Mouse (Mus musculus): ENCODE data around the gene Gfi1.

Gene Gfi1

DNA sequence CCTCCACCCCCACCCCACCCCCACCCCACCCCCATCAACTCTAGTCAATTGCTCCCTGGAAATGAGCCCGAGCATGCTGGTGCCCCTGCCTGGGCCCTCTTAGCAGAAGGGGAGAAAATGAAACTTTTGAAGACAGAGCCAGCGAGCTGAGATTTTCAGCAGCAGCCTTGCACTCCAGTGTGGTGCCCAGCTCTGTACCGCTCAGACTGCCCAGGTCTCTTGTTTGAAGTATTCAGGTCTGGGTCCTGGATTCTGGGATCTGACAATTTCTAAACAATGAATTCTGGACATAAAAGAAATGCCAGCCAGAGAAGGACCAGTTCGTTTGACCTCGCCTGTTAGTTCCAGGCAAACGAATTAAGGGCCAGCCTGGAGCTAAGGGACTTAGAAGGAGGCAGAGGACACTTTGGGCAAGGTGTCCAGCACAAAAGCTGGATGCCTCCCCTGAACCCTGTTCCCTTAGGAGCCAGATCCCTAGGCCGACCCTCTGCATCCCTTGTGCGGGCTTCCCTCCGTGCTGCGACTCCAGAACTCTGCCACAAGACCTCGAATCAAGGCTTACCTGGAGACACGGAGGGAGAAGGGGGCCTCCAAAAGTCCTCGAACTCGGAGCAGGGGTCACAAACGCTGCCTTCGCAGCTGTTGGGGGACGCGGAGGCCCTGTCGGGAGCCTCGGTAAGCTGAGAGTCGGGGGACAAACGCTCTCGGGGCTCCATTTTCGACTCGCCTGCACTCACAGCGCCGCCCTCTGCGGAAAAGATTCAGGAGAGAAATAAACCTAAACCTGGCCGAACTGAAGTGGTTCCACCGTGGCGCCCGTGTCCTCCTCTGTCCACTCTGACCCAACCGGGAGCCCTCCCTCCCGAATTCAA lies 2.9 kb downstream of the Gfi1 start:
- DNase-seq: no peak

DNA sequence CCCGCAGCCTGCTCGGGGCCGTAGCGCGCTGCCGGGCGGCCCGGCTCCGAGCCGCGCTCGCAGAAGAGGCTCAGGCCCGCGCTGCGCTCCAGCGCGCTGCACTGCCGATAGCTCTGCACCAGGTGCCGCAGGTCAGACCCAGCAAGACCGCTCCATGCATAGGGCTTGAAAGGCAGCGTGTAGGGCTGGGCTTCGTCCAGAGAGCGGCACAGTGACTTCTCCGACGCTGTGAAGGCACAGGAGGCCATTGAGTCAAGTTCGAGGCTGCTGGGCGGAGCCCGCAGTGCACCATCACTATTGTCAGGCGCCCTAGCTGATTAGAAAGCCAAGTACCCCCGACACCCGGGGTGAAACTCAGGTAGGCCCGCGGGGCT lies 4.2 kb downstream of the Gfi1 start:
- no peak for DNase-seq

DNA sequence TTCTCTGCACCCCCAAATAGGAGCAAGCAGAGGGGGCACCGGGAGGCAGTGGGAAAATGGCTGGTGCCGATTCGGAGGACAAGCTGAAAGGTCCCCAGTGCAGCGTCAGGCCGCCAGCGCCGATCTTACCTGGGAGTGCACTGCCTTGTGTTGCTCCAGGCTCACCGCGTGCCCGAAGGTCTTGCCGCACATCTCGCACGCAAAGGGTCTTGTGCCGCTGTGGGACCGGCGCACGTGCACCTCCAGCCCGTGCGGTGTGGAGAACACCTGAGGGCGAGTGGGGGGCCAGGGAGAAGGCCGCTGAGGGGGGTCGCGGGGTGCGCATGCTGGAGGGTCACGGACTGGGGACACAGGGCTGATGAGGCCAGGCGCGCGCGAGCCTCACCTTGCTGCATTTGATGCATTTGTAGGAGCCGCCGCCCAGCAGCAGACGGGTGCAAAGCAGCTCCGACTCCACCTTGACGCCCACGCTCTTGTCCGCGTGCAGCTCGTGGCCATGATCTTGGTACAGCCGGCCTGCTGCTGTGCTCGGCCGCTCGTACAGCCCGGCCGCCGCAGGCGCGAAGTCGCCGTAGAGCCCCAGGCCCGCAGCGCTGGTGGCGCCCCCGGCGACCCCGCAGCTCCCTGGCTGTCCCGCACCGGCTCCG lies 4.7 kb downstream of the Gfi1 start:
- no peak for DNase-seq

DNA sequence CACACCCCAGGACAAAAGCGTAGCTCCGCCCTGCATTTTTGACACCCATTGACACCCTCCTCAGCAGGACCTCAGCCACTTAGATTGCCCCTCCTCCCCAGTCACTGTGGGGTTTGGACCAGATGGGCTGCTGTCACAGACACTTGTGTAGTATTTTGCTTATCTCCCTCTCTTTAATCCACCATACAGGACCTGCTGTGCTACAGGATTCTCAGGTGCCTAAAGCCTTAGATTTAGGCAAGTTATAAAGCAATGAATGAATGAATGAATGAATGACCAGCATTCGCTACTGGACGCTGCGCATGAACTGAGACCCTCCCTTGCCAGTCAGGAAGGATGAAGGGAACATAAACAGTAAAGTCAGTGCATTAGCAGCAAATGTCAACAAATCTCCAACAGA lies 5.3 kb downstream of the Gfi1 start:
- no peak for DNase-seq

DNA sequence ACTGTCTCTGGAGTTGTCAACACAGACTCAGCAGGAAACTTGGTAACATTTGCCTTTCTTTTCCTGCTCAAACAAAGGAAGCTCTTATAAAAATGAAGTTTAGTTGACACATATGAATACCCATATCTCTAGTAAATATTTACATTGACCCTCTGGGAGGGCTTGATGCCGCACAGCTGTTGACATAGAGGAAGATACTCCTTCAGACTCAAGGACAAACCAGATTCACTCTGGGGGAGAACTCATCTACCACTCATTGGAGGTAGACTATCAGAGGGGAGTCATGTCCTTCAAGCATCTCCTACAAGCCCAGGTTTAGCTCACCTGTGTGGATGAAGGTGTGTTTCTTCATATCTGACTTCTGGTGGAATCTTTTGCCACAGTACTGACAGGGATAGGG lies 6.0 kb downstream of the Gfi1 start:
- no peak for DNase-seq

DNA sequence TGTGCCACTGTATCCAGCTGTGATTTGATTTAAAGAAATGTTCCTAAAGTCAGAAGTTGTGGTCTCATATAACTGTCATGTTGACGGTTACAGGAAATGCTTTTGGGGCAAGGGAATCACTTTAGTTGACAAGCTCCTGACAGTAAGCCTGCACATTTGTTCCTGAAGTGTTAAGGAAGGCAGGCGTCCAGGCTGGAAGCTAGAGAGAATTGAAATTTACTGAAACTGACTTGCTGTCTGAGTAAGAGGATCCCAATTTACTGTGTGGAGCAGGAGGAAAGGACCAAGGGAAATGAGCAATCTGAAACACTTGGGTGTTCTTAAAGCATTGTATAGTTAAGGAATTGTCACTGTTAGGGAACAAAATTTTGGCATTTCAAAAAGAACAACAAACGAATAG lies 6.6 kb downstream of the Gfi1 start:
- no peak for DNase-seq

DNA sequence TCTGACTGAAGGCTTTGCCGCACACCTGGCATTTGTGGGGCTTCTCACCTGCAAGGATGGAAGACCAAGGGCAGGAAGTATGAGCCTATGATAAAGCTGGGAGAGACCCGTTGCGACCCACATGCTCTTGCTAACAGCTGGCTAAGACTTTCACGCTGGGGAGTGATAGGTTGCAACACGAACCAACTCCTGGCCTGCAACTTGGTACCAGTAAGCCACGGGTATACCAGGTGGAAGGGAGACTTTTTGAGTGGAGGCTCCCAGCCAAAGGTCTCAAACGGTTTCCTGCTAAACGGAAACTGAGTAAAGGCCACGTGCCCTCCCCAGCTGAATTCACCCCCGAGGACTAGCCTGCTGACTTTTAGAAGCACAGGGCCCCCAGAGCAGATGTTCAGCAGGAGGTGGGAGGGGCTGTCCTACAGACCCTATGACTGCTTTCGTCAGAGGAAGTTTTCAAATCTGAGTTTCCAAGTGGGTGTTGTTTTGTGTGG lies 7.9 kb downstream of the Gfi1 start:
- DNase-seq: no peak

DNA sequence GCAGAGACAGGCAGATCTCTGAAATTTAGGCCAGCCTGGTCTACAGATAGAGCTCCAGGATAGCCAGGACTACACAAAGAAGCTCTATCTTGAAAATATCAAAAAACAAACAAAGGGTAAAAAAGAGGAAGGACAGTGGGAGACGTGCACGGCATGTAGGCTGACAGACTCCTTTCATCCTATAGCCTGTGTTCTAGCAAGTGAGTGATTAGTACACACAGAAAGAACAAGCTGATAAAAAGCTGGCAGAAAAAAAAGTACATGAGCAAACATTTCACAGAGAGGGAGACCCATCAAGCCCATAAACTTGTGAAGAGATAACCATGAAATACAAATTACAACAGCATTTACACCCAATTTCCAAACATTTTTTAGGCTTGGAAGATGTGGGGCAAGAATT lies 14.1 kb downstream of the Gfi1 start:
- no peak for DNase-seq

DNA sequence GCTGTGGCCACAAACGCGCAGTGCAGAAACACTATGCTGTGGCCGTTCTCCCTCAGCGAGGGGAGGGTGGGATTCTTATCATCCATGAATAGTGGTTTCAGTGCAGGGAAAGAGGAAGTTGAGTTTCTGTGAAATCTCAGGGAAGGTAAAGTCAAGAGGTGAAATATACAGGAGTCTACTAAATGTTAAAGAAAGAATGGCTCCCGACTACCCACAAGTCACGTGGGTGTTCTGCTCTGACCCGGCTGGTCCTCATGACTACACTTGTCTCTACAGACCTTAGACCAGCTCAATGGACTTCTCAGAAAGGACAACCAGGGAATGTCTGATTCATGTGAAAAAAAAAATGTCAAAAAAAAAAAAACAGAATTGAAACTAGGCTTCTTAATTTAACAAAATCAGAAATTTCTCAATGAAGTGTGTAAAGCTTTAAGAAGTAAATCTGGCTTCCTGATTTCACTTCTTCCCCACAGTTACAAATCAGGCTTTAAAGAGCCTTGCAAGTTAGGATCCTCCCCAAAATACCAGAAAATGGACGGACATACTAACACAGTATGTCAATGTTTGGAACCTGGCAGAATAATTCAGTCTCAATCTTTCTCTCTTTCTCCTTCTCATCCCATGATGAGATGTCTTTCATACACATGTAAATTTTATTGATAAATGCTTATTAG lies 17.6 kb downstream of the Gfi1 start:
- DNase-seq: no peak

DNA sequence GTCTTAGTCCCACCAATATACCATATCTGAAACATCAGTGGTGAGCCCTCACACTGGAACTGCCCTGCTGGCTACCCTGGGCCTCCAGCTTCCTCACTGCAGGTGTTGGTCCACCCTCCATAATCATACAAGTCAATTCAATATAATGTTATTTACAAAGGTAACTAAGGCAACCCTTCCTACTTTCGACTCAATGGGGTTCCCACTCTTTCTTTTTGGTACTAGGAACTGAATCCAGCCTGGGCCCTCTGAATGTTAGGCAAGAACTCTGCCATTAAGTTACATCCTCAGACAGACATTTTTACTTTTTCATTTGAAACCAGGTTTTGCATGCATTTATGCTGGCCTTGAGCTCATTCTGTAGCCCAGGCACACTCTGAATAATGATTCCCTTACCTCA lies 19.6 kb downstream of the Gfi1 start:
- DNase-seq: no peak

DNA sequence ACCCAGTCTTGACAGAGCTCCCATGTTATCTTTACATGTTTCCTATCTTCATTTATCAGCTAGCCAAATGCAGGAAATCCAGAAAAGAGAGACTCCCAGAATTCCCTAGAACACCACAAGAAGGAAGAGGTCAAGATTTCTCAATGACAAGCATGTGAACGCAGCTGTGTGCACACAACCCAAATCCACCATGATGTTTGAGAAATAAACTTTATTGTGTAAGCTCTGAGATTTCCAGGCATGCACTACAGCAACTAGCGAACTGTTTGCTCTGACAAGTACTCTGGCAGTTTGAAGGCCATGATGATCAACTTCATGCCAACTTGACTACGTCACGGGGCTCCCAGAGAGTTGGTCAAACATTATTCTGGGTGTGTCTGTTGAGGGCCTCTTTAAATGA lies 20.1 kb downstream of the Gfi1 start:
- no peak for DNase-seq

DNA sequence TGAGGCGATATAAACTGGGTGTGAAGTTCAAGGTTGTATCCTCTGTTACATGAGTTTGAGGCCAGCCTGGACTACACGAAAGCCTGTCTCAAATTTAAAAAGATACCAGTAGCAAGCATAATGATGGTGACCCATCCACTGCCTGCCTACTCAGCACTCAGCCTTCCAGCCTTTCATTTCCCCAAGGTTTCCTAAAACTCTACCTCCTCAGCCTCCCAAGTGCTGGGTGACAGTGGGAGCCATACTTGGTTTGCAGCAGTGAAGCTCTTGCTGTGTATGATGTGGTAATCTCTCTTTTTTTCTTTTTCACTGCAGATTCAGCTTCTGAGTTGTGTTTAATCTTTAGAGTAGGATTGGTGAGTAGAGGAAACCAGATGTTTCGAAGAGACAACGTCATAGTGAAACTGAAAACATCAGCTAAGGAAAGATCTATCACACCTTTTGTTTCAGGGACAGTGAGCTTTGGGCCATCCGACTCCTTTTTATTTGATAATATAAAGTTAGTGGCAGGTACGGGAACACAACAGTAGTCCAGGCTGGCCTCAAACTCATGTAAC lies 22.6 kb downstream of the Gfi1 start:
- no peak for DNase-seq

DNA sequence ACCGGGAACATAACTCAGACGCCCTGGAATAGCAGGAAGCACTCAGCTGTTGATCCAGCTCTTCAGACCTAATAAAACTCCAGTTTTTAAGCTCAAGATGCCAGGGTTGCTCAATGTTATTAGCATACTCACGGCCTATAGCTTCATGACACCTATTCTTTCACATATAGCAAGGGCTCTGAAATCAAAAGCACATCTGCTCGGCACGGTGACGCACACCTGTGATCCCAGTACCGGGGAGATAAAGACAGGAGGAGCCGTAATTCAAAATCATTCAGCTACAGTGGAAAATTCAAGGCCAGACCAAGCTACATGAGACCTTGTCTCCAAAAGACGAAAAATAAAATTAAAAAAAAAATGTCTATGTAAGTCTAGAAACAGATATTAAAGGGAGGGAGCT lies 24.2 kb downstream of the Gfi1 start:
- DNase-seq: no peak

DNA sequence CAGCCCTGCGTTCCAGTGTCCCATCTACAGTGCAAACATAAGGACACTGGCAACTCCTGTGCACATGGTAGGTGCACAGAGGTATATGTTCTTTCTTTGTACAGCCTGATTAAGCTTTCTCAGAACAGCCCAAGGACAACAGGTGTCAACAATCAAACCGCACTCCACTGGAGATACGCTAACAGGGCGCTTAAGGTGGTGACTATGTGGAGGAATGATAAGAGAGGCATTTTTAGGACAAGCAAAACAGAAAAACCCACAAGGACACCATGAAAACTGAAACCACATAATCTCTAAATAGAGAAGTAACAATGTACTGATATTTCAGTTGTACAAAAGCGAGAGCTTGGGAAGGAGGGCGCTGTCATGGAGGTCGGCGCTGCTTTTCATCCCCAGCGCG lies 25.0 kb downstream of the Gfi1 start:
- DNase-seq: no peak

DNA sequence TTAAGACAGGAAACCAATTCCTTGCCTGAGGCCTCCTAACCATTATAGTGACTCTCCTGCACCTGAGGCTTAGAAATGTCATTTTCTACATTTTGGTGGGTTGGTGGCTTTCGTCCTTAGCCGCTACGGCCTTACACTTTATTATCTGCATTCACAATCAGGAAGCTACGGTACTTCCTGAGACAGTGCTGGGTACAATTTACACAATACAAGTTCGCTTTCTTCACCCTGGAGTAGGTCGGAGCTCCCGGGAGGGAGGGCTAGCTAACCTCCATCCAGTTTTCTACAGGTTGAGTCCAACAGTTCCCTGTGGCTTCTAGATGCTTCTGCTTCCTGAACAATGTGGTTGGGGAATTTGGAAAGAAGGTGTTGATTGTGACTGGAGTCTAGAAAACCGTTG lies 26.9 kb downstream of the Gfi1 start:
- DNase-seq: no peak

DNA sequence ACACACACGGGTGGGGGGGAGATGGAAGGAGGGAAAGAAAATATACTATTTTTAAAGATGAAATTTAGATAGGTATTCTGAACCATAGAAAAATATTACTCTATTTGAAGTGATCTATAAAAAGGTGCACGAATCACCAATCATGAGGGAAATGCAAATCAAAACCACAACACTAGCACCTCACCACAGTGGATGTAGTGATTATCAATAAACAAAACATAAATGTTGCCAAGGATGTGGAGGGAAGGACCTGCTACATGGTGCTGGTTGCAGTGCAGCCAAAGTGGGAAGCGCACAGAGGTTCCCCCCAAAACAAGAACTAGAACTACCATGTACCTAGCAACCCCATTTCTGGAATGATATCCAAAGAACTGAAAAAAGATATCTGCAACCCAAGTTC lies 30.8 kb downstream of the Gfi1 start:
- DNase-seq: no peak

DNA sequence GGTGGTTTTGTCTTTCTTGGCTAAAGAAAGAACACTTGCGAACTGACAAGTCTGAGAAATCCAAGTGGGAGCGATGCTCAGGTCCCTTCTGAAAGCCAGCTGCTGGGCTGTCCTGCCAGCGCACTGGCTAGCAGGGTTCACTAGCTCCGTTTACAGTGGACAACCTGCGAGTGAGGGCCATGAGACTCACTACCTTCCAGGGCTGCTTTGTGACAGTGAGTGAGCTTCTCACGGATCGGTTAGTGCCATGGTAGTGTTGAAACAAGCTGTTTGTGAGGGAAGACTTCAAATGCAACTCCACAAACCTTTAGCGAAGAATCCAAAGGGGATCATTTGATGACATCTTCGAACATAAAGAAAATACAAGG lies 37.4 kb downstream of the Gfi1 start:
- DNase-seq: no peak

DNA sequence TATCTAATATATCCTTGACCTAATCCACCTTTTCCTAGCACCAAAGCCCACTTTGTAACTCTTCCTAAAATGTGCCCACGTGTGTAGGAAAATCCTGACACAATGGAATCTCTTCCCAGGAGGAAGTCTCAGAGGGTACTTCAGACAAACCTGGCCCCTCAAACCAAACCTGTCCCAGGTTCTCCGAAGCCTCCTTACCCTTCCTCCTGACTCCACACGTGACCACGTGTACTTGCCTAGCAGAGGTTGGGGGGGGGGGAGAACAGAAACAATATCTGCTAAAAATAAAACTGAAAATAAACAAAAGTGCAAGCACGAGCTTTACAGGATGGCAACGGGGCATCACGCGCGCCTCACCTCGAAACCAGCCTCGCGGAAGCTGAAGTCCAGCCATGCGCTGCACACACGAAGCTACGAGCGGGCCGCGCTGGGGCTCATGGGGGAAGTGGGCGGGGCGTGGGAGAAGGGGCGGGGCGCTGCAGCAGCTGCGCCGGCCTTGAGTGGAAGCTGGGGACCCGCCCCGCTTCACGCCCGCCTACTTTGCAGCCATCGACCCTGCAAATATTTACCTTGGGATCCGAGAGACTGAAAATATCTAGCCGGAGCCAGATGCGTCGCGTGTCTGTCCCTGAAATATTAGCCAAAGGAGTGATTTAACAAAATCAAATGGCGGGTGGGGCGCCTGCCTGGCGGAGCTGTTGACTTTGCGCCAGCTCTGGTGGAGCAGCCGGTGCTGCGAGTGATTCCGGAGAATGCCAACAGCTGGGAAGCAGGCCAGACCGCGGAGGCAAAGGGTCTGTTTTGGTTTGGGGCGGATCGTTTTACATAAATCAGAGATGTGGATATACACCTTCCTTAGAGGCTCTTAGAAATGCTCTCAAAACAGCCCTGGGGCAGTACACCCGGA lies 38.0 kb downstream of the Gfi1 start:
- peak; percentile 52 for DNase-seq

DNA sequence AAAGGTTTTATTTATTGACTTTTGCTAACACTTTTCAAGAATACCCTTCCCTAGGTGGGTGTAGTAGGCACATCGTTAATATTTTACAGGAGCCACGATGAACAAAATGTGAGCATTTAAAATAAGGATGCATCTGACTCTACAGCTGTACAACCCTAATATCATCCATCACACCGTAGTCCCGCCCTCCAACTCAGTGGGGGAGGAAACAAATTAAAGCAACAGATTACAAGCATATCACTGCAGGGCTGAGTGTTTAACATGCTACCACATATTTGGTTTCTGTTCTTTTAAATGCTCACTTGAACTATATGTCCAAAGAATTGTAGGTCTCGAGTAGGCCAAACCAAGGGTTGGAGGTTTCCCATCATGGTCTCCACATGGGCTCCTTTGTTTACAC lies 38.7 kb downstream of the Gfi1 start:
- DNase-seq: no peak

DNA sequence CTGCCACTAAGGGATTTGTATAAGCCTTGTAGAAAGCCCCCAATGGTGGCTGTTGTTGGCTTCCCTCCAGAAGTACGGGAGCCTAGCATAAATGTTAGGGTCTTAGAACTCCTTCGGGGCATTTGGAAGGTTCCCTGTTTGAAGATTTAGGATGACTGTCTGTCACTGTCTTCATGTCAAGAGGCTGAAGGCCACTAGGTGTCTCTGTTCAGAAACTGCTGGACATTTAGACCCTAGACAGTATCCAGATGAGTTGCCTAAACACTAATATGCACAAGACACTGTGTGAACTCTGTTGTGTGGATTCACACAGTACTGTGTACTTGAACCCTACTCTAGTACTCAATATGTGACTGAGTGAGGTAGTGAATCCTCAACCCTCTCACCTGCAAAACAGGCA lies 41.5 kb downstream of the Gfi1 start:
- DNase-seq: no peak

DNA sequence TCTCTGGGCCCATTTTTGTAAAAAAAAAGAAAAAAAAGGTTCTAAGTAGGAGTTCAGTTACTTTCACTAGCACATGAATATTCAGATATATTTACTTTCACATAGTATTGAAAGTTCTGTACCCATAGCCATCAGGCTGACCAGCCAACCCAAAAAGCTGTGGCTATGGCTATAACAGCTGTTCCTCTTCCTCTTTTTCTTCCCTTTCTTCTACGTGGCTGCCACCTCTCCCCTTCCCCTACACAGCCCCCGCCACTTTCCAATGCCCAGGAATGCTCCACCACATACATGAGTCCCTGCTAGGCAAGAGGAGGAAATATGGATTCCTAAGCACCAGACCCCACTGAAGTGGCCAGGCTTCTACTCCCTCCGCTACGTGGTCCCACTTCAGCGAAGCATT lies 44.5 kb downstream of the Gfi1 start:
- no peak for DNase-seq

DNA sequence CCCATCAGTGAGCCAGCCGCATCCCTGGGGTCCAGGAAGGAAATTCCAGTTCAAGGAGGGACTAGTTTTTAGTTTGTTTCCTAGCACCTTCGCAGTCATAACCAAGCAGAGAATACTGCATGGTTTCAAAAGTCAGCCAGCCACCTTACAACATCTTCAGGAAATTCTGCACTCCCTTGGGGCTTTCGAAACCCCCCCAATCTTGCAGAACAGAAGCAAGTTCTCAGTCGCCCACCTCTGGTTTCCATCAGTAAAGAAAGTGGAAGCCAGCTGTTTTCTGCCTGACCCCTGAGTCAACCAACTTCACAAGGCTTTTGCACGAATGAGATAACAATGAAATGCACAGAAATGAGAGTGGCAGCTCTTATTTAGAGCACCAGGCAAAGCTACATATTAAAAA lies 47.4 kb downstream of the Gfi1 start:
- no peak for DNase-seq

All from layer of hippocampus, adult 9-11 months (tissue).